Mouse (Mus musculus) kidney, postnatal 0 days (tissue): Measurements from ENCODE around the gene Cdc42se1. TPM values are rescaled to one million over a fixed set of nuclear protein-coding genes. Genes with fewer than 3 reads are reported as not detected.
A peak's percentile ranks its signal among the peaks of the same experiment; 100 is the strongest.

Experiments used
- ATAC-seq: fragments of 200-750 bp; cut with Nextera tagmentation; replicated peaks from 2 replicates; pipeline ENCODE4 v1.8.0; 2017; ENCODE audit warnings: low read depth, moderate number of reproducible peaks, moderate TSS enrichment, moderate library complexity; ENCODE audit not compliant: low FRiP score
- DNase-seq: peaks from one replicate; pipeline ENCODE4 v3.0.0-alpha.2; 2016; ENCODE audit warnings: low spot score
- H3K27ac ChIP-seq: fragments of 300-500 bp; sonication (generic); 2 replicates; pipeline ENCODE4 v1.5.1; 2014; ENCODE audit warnings: mild to moderate bottlenecking
- H3K27me3 ChIP-seq: fragments of 300-500 bp; sonication (generic); 2 replicates; pipeline ENCODE4 v1.6.1; 2014; ENCODE audit warnings: low read length, mixed read lengths; ENCODE audit not compliant: insufficient read depth
- H3K36me3 ChIP-seq: fragments of 300-500 bp; sonication (generic); 2 replicates; pipeline ENCODE4 v1.6.1; 2014; ENCODE audit warnings: low read length, mixed read lengths; ENCODE audit not compliant: insufficient read depth
- H3K4me1 ChIP-seq: fragments of 300-500 bp; sonication (generic); replicated peaks from 2 replicates; pipeline ENCODE4 v1.6.1; 2014; ENCODE audit warnings: antibody characterized with exemption, low read length, mixed read lengths; ENCODE audit not compliant: insufficient read depth
- H3K4me2 ChIP-seq: fragments of 300-500 bp; sonication (generic); 2 replicates; pipeline ENCODE4 v1.6.1; 2014; ENCODE audit warnings: mild to moderate bottlenecking, low read length, moderate library complexity, mixed read lengths
- H3K4me3 ChIP-seq: fragments of 300-500 bp; sonication (generic); replicated peaks from 2 replicates; pipeline ENCODE4 v1.5.1; 2014; ENCODE audit warnings: low read depth, low read length
- H3K9ac ChIP-seq: fragments of 300-500 bp; sonication (generic); 2 replicates; pipeline ENCODE4 v1.6.1; 2014; ENCODE audit warnings: low read depth, low read length
- H3K9me3 ChIP-seq: fragments of 300-500 bp; sonication (generic); replicated peaks from 2 replicates; pipeline ENCODE4 v1.6.1; 2016; ENCODE audit warnings: low read length, inconsistent platforms, mixed read lengths
- CTCF ChIP-seq: IDR thresholded peaks from 2 replicates; pipeline ENCODE4 v1.5.1; 2016; ENCODE audit warnings: antibody characterized with exemption, low read depth, mild to moderate bottlenecking, moderate library complexity
- WGBS: fragments of 180-500 bp; shearing (Covaris S2); extraction: QIAGEN DNeasy Blood & Tissue Kit; methylation state at CpG from one replicate; pipeline ENCODE4 v1.1.7; 2014; 5-methylcytosine and 5-hydroxymethylcytosine counted together
- polyA plus RNA-seq: library from polyadenylated mRNA; unstranded; fragments of >200 nt; fragmentation: Nextera tagmentation; extraction: Ambion mirVana; gene quantifications from 2 replicates; pipeline ENCODE4 v1.2.1, GENCODE M21; 2015

Cdc42se1 gene
- polyA plus RNA-seq, 1 experiment from 2014 or later = 102 TPM

DNA sequence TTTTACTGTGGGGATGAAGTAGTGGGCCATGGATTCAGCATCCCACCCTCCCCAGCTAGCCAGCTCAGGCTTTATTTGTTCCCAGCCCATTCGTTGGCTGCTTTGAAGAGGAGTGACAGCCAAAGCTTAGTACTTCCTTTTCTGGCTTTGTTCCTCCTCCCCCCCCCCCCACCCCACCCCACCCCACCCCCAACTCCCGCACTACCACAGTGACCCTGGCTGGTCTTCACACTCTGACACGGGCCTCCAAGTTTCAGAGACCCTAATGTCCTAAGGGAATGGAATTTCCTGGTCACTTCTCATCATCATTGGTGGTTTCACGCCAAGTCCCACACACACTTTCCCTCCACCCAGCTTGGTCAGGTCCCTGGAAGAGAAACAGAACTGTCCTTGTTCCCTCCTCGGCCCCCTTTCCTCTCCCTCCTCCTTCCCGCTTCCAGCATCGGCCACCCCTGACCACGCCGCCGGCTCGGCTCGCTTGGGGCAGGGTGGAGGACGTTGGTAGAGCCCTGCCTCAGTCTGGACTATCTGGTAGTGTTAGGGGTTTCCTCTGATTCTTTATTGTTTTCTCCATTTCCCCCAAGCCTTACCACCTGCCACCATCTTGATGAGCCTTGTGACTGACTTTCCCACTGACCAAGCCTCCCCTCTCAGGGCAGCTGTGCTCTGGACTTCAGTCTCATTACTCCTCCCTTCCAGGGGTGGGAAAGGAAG lies 1.4 kb downstream of the Cdc42se1 start:
- Histone ChIP-seq H3K4me2 (peak overlapping the region; percentile 93), H3K4me1 (peaks cover 22% of the 10 kb centered on the region), H3K4me3 (peak overlapping the region; percentile 98), H3K9me3 (no peaks in the 10 kb centered on the region), H3K27me3 (no peaks in the 10 kb centered on the region), H3K9ac (peak overlapping the region; percentile 96), H3K27ac (peak overlapping the region; percentile 97), H3K36me3 (peaks cover 28% of the 10 kb centered on the region)
- ATAC-seq (peak; percentile 48), DNase-seq (peak; percentile 80)
- 4% methylated on average over 13 of the region's 13 CpGs for WGBS
- TF ChIP-seq CTCF = no peak

DNA sequence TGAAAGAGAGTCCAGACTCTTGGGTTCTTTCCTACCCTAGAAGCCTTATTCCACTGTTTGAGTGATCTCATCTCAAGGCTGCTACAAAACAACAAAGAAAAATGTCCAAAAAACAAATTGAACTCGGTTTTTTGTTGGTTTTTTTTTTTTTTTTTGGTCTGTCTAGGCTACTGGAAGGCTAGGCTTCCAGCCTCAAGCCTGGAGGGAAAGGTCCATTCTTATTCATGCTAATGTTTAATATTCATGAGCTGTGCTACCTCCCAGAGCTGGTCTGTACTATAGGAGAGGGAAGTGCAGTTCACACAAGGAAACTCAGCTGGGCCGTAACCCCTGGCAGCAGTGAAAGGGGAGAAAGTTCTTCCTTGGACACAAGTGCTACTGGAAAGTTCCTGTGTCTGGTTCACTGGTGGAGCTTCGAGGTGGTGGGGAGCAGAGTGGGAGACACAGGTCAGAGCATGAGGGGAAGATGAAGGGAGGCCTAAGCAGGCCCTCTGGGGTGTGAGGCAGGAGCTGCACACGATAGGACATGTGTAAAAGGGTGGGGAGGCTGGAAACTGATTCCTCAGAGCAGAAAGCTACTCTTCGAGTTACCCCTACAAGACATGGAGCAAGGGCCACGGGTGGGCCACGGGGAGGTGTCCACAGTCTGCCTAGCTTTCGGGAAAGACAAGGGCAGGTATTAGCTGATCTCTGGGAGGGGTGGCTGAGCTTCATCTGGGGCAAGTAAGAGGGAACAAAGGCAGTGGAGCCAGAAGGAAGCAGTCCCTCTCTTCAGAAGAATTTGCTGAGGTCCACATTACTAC lies 2.2 kb downstream of the Cdc42se1 start:
- Histone ChIP-seq H3K9ac (peak overlapping the region; percentile 96; the same call in 1 of the 2 replicates), H3K4me2 (peak overlapping the region; percentile 93), H3K27ac (peak overlapping the region; percentile 97), H3K4me1 (peaks cover 22% of the 10 kb centered on the region), H3K36me3 (peaks cover 35% of the 10 kb centered on the region), H3K4me3 (peak overlapping the region; percentile 98), H3K27me3 (no peaks in the 10 kb centered on the region), H3K9me3 (no peaks in the 10 kb centered on the region)
- no peak for ATAC-seq
- WGBS = 29% methylated on average over 8 of the region's 8 CpGs
- DNase-seq = peak; percentile 62
- no peak for TF ChIP-seq CTCF

DNA sequence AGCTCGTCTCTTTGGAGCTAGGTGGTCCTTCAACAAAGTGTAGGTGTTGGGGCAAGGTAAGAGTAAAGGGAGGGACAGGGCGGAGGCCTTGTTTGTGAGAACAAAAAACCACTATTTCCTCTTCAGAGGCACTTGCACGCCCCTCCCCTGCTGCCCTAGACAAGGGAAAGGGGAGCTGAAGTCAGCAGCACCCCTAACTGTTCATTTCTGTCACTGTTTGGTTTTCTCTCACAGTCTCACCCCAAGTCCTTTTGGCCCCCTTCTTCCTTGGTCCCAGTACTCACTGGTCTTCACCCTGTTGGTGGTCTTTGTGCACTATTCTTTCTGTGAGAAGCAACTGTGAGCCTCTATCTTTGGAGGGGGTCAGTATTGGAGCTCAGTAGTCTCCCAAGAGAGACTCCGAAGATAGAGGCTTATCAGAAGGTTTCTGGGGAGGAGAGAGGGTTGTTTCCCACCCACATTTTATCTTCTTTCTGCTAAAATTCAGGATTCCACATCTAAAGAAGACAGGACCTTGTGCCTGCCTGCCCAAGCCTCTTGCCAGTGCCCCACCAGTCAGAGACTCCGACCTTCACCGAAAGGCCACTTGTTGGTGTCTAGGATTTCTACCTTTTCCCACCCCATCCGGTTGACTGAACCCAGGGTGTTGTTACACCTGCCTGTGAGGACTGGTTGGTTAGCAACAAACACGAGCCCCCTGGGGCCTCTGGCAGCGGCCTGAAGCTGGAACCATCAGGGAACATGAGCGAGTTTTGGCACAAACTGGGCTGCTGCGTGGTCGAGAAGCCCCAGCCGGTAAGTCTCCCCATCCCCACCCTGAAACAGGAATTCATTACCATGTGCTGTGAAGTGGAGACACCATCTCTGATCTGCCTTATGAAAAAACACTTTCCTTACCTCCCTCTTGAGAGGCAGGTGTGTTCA lies 3.0 kb downstream of the Cdc42se1 start, which contains the start of gene Mllt11:
Gene Mllt11 (minus strand): TSS at position 874 of the 924 bp plus-strand sequence.
- peak within 1 kb of the TSS; percentile 98; the same call in 1 of the 2 replicates for H3K4me3 ChIP-seq
- H3K9ac ChIP-seq = peak within 1 kb of the TSS; percentile 96
- H3K9me3 ChIP-seq = no peaks in the 10 kb centered on the region
- DNase-seq (no peak), ATAC-seq (no peak)
- peak within 1 kb of the TSS; percentile 97 for H3K27ac ChIP-seq
- H3K4me2 ChIP-seq = peak within 1 kb of the TSS; percentile 93
- H3K36me3 ChIP-seq = peaks cover 40% of the 10 kb centered on the region
- H3K4me1 ChIP-seq = peaks cover 22% of the 10 kb centered on the region
- no peaks in the 10 kb centered on the region for H3K27me3 ChIP-seq
- WGBS = 46% methylated on average over 13 of the region's 13 CpGs
- TF ChIP-seq CTCF = no peak

DNA sequence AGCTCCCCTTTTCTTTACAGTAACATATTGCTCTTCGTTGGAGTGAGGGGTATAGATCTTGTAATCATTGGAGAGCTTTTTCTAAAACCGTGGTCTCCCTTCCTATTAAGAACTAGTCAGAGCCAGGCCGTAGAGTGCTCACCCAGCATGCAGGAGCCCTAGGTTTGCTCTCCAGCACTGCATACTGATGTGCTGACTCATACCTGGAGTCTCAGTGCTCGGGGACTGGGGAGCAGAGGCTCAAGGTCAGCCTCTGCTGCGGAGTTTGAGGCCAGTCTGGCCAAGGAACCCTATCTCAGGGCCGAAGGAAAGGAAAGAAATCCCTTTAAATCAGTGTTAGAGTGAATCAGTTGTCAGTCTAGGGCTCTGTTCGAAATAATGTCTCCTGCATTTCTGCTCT lies 4.2 kb downstream of the Cdc42se1 start:
- H3K27me3 ChIP-seq = no peaks in the 10 kb centered on the region
- H3K9ac ChIP-seq = no peak overlapping the region
- H3K9me3 ChIP-seq = no peaks in the 10 kb centered on the region
- peaks cover 16% of the 10 kb centered on the region; the same call in 1 of the 2 replicates for H3K4me1 ChIP-seq
- ATAC-seq (0 out of 2 replicates have a peak, but pooled peaks have one; percentile 21), DNase-seq (peak; percentile 27)
- H3K27ac ChIP-seq = peak overlapping the region; percentile 97
- no peak for TF ChIP-seq CTCF
- peaks cover 41% of the 10 kb centered on the region for H3K36me3 ChIP-seq
- no peak overlapping the region for H3K4me2 ChIP-seq
- no peak overlapping the region for H3K4me3 ChIP-seq
- 76% methylated on average over 7 of the region's 7 CpGs for WGBS

DNA sequence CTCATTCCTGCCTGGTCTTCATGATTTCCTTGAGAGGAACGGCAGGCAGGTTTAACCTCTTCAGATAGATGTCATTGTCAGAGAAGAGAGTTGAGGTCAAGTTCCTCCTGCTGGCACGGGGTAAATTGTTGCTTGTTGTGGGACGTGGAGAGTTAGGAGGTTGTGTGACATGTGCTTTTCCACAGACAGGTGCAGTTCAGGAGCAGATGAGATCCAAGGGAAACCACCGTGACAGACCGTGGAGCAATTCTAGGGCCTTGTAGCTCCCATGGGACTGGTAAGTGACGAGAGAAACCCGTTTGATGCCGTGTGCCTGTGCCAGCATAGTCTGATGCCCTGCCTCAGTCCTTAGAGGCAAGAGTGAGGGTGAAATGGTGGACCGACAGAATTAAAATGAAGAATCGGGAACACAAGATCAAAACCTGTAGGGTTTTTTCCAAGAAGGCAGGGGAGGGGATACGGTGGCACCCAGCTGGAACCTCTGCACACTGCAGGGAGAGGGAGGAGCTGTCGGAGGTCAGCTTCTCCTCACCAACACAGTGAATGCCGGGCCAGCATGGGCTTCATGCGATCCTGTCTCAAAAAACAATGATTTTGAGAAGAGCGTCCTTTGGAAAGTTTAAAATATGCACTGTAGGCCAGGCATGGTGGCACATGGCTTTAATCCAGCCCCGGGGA lies 4.9 kb downstream of the Cdc42se1 start:
- Histone ChIP-seq H3K4me3 (no peak overlapping the region), H3K9me3 (no peaks in the 10 kb centered on the region), H3K27me3 (no peaks in the 10 kb centered on the region), H3K4me1 (peaks cover 16% of the 10 kb centered on the region; the same call in 1 of the 2 replicates), H3K9ac (no peak overlapping the region), H3K36me3 (peaks cover 48% of the 10 kb centered on the region), H3K4me2 (no peak overlapping the region), H3K27ac (peak overlapping the region; percentile 97; the same call in 1 of the 2 replicates)
- 63% methylated on average over 16 of the region's 16 CpGs for WGBS
- no peak for DNase-seq
- ATAC-seq = no peak
- TF ChIP-seq CTCF = no peak
